Mouse (Mus musculus) lung, adult 2 months (tissue): ENCODE measurements around the gene Zbtb8os. TPM values are rescaled to one million over a fixed set of nuclear protein-coding genes. Genes with fewer than 3 reads are reported as not detected.

Experiments
- DNase-seq: peaks from one replicate; pipeline ENCODE4 v3.0.0; 2022
- H3K4me1 ChIP-seq: fragments of 200-500 bp; 2 replicates; pipeline ENCODE4 v1.6.1; 2011; ENCODE audit warnings: low read length; ENCODE audit not compliant: control insufficient read depth, insufficient read depth
- H3K4me3 ChIP-seq: fragments of 200-500 bp; replicated peaks from 2 replicates; pipeline ENCODE3; 2011; ENCODE audit warnings: low read depth, mild to moderate bottlenecking, control low read depth, low read length; ENCODE audit errors: extremely low read depth
- CTCF ChIP-seq: fragments of 200-500 bp; IDR thresholded peaks from 2 replicates; pipeline ENCODE4 v1.5.1; 2011; ENCODE audit warnings: mild to moderate bottlenecking, low read length, control low read depth; ENCODE audit not compliant: insufficient read depth
- POLR2A ChIP-seq: fragments of 200-500 bp; IDR thresholded peaks from 2 replicates; pipeline ENCODE4 v1.6.1; 2011; ENCODE audit warnings: low read depth, mild to moderate bottlenecking, control low read depth, low read length, borderline replicate concordance; ENCODE audit errors: extremely low read depth
- WGBS: fragments of 180-500 bp; shearing (Covaris S2); methylation state at CpG from one replicate; pipeline ENCODE4 v1.1.7; 2018; 5-methylcytosine and 5-hydroxymethylcytosine counted together
- polyA plus RNA-seq: library from polyadenylated mRNA; depleted of rRNA; stranded (reverse); fragments of >200 nt; gene quantifications from 2 replicates; pipeline ENCODE4 v1.2.3, GENCODE M21; 2012

The Zbtb8os gene
- polyA plus RNA-seq, 1 experiment: 11.3 TPM

GRCm38 (mm10) chr4:129295188-129295587 is 40.3 kb upstream of the Zbtb8os start:
- no peak for DNase-seq
- TF ChIP-seq CTCF: no peak
- no peak for TF ChIP-seq POLR2A
- no peak overlapping the region for H3K4me3 ChIP-seq
- H3K4me1 ChIP-seq: no peaks in the 10 kb centered on the region; the same call in 1 of the 2 replicates
- 16% methylated on average over 2 of the region's 2 CpGs for WGBS

DNA sequence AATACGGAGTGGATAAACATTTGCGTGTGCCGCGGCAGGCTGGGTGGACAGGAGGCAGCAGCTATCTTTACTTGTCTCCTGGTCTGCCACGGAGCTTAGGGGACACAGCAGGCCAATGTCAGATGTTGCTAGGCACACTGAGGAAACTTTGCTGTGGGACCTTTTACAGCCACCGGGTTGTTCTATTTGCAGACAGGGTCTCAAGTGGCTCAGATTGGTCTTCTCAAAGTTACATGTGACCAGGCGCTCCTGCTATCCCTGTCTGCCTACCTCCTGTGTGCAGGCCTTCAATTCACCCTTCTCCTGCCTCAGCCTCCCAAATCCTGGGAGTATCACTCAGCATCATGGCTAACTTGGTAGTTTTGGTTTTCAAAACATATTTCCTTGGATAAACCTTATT is 39.4 kb upstream of the Zbtb8os start:
- no peak for DNase-seq
- no peak for TF ChIP-seq POLR2A
- TF ChIP-seq CTCF: no peak
- 64% methylated on average over 7 of the region's 7 CpGs for WGBS
- Histone ChIP-seq H3K4me1 (no peaks in the 10 kb centered on the region; the same call in 1 of the 2 replicates), H3K4me3 (no peak overlapping the region)

- TF ChIP-seq POLR2A: no peak
- no peak for TF ChIP-seq CTCF
- Histone ChIP-seq H3K4me1 (no peaks in the 10 kb centered on the region; the same call in 1 of the 2 replicates), H3K4me3 (no peak overlapping the region)
- WGBS: 50% methylated on average over 4 of the region's 4 CpGs
- no peak for DNase-seq
Measured at GRCm38 (mm10) chr4:129297724-129298123, 37.8 kb upstream of the Zbtb8os start.

- 50% methylated on average over 10 of the region's 10 CpGs for WGBS
- no peak for DNase-seq
Measured at GRCm38 (mm10) chr4:129299121-129299520, 36.4 kb upstream of the Zbtb8os start.

DNA sequence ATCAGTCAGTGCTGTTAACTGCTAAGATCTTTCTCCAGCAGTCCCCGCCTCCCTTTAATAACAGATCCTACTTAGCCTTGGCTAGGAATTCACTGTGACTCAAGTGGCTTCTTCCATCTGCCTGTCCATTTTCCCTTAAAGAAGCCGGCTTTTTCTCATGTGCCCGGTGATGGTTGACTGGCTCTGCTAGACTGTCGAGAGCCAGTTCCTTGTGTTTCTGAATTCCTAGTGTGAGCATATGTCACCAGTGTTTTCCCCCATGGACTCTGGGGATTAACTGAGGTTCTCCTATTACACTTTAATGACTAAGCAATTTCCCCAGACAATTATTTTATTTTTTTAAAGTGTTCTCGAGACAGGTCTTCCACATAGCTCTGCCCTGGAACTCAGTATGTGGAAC is 32.1 kb upstream of the Zbtb8os start:
- no peak for TF ChIP-seq POLR2A
- TF ChIP-seq CTCF: no peak
- 71% methylated on average over 5 of the region's 5 CpGs for WGBS

More at GRCm38 (mm10) chr4:129299121-129299520, 36.4 kb upstream of the Zbtb8os start:
- TF ChIP-seq POLR2A (no peak), CTCF (no peak)
- H3K4me3 ChIP-seq: no peak overlapping the region
- H3K4me1 ChIP-seq: no peaks in the 10 kb centered on the region; the same call in 1 of the 2 replicates

GRCm38 (mm10) chr4:129303816-129304215 is 31.7 kb upstream of the Zbtb8os start:
- TF ChIP-seq CTCF (no peak), POLR2A (no peak)
- Histone ChIP-seq H3K4me3 (no peak overlapping the region), H3K4me1 (no peaks in the 10 kb centered on the region)
- WGBS: 78% methylated on average over 9 of the region's 9 CpGs
- no peak for DNase-seq

More for the DNA sequence above, 32.1 kb upstream of the Zbtb8os start:
- Histone ChIP-seq H3K4me1 (no peaks in the 10 kb centered on the region), H3K4me3 (no peak overlapping the region)
- no peak for DNase-seq

GRCm38 (mm10) chr4:129304306-129304705 is 31.2 kb upstream of the Zbtb8os start:
- DNase-seq: no peak
- Histone ChIP-seq H3K4me1 (no peaks in the 10 kb centered on the region), H3K4me3 (no peak overlapping the region)
- no peak for TF ChIP-seq CTCF
- TF ChIP-seq POLR2A: no peak
- 46% methylated on average over 1 of the region's 1 CpGs for WGBS

GRCm38 (mm10) chr4:129307936-129308335 is 27.6 kb upstream of the Zbtb8os start:
- no peak for DNase-seq
- no peak for TF ChIP-seq POLR2A
- no peak for TF ChIP-seq CTCF
- Histone ChIP-seq H3K4me1 (no peaks in the 10 kb centered on the region), H3K4me3 (no peak overlapping the region)
- WGBS: 90% methylated on average over 1 of the region's 1 CpGs

- no peak overlapping the region for H3K4me3 ChIP-seq
- 61% methylated on average over 3 of the region's 3 CpGs for WGBS
- TF ChIP-seq CTCF (no peak), POLR2A (no peak)
Measured at GRCm38 (mm10) chr4:129313886-129314285, 21.6 kb upstream of the Zbtb8os start.

DNA sequence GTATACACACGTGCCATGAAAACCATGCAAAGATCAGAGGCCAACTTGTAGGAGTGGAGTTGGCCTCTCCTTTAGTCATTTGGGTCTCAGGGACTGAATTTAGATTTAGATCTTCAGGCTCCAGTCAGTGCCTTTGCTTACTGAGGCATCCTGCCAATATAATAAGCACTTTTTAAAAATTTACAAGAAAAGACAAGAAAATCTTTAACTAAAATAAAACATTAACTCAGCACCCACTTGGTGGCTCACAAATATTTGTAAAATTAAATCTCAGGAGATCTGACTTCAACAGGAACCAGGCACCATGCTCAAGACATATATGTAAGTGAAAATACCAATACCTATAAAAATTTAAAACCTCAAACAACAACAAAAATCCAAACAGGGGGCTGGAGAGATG is 14.6 kb upstream of the Zbtb8os start:
- DNase-seq: no peak
- 58% methylated on average over 1 of the region's 1 CpGs for WGBS
- peaks cover 5% of the 10 kb centered on the region for H3K4me1 ChIP-seq
- H3K4me3 ChIP-seq: no peak overlapping the region
- TF ChIP-seq POLR2A: no peak
- TF ChIP-seq CTCF: no peak

More at GRCm38 (mm10) chr4:129313886-129314285, 21.6 kb upstream of the Zbtb8os start:
- H3K4me1 ChIP-seq: no peaks in the 10 kb centered on the region
- no peak for DNase-seq

DNA sequence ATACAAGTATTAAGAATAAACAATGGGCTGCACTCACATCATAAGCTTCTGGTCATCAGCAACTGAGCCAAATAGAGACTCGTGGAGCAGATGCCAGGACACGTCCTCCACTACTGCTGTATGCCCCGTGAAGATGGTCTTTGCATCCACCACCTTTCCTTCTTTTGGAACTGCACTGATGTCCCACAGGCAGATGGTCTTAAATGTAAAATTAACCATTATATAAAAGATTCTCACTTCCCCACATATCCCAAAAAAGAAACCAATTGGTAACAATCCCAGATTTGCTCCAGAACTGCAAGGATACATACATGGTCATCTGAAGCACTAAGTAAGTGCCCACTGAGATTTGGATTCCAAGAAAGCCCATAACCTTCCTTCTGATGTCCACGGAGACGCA is 13.5 kb upstream of the Zbtb8os start:
- no peak for DNase-seq
- 87% methylated on average over 5 of the region's 5 CpGs for WGBS
- peaks cover 5% of the 10 kb centered on the region for H3K4me1 ChIP-seq
- no peak overlapping the region for H3K4me3 ChIP-seq
- TF ChIP-seq CTCF: no peak
